Mouse (Mus musculus) skeletal muscle tissue, postnatal 0 days (tissue): ENCODE results near the gene Zfp974. TPM values are rescaled to one million over a fixed set of nuclear protein-coding genes. Genes with fewer than 3 reads are reported as not detected.

Experiments
- polyA plus RNA-seq: library from polyadenylated mRNA; unstranded; fragments of >200 nt; fragmentation: Nextera tagmentation; extraction: Ambion mirVana; gene quantifications from 2 replicates; pipeline ENCODE4 v1.2.1, GENCODE M21; 2015

Zfp974 gene
- 3.1 and 3.4 TPM in 2 replicates for polyA plus RNA-seq

DNA sequence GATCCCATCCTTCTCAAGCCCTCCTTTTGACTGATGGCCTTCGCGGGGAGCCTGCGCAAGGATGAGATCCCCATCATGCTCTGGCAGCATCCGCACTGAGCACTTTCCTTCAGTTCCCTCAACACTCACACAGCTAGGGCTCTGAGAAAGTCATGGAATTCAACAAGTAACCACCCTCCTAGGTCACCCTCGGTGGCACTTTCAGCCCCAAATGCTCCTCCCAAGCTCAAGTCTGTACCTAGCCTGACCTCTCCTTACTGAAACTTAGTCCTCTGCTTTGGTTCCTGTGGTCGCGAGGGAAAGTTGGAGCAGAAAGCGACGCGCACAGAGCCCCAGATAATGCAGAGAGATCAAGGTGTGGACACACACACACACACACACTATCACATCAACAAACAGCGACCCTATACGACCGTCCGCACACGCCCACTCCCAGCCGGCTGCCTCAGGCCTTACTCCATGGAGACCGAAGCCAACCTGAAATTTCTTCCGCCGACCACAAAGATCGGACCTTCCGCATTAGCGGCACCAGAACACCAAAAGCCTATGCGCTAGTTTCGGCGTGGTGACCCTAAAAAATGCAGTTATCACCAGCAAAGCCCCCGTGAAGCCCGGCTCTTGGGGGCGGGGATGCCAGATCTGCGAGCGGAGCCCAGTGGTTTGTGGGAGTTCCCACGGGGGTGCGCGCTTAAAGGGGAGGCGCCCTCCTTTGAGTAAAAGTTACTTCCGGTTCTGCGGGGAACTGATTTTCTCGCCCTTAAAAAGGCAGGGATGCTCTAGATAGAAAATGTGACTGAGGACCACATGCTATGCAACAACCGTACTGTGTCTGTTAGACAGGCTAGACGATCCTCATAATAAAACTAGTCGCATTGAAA, at the start of gene Zfp974:
TSS of gene Zfp974 (minus strand) at position 643 of the 878 bp plus-strand sequence.

Other genes starting within 250 kb of the Zfp974 start
- gene Zfp607b, start 240.1 kb downstream of the Zfp974 start, polyA plus RNA-seq, result 2.4 and 2.8 TPM in 2 replicates
- 8.7 and 10.3 TPM in 2 replicates for gene Zfp60, start 198.1 kb downstream of the Zfp974 start, polyA plus RNA-seq
- 0.87 and 0.96 TPM in 2 replicates for gene Zfp626, start 122.3 kb downstream of the Zfp974 start, polyA plus RNA-seq
- gene Zfp59, start 90.9 kb downstream of the Zfp974 start, polyA plus RNA-seq, result 2.7 and 2.9 TPM in 2 replicates
- gene Zfp607a, start 71.9 kb downstream of the Zfp974 start, polyA plus RNA-seq, result 1.8 TPM in 2 replicates
- 7.2 and 7.6 TPM in 2 replicates for gene Zfp780b, start 49.7 kb upstream of the Zfp974 start, polyA plus RNA-seq
- 0.55 and 0.78 TPM in 2 replicates for gene Zfp850, start 84.7 kb upstream of the Zfp974 start, polyA plus RNA-seq
- gene Psmc4, start 120.6 kb upstream of the Zfp974 start, polyA plus RNA-seq, result 179 and 196 TPM in 2 replicates
- gene Fcgbp, start 141.8 kb upstream of the Zfp974 start, polyA plus RNA-seq, result not detected in 2 replicates
- not detected in 2 replicates for gene 9530053A07Rik, start 200.0 kb upstream of the Zfp974 start, polyA plus RNA-seq
- gene Fbl, start 240.2 kb upstream of the Zfp974 start, polyA plus RNA-seq, result 38.9 and 55.1 TPM in 2 replicates